15 mouse cellular contexts compared by ENCODE assay signal in genomic region chr5:128575997-128576579, GRCm38 (mm10). TPM values are rescaled to one million over a fixed set of nuclear protein-coding genes. Genes with fewer than 3 reads are reported as not detected.
DNase-seq lines count a peak whose midpoint lies in the region; ATAC-seq and TF ChIP-seq lines count a peak whose summit lies in the region.
"Had no signal": no experiment of that assay in that cellular context is flagged by ENCODE, and none has a peak within 500 bp of the region (broad histone marks: within the 10 kb centered on the region; RNA-seq: fewer than 3 reads in every experiment).

No protein-coding gene starts in this region.

- H3K9me3 ChIP-seq in lung, embryonic 14.5 days (ENCODE audit: low read depth, low read length), result no peaks in the 10 kb centered on the region
- no peaks in the 10 kb centered on the region for H3K9me3 ChIP-seq in lung, postnatal 0 days (ENCODE audit: low read length)
- H3K9me3 ChIP-seq: liver, embryonic 15.5 days had no signal

- intact Hi-C loops in left cerebral cortex, postnatal 14 days (cut with DNase I), result no loop called here

- H3K27me3 ChIP-seq in lung, embryonic 14.5 days (ENCODE audit: insufficient read depth, low read length), result no peaks in the 10 kb centered on the region
- no peaks in the 10 kb centered on the region for H3K27me3 ChIP-seq in lung, postnatal 0 days (replicated peaks; ENCODE audit: insufficient read depth, low read length)
- H3K27me3 ChIP-seq: liver, embryonic 15.5 days had no signal

- peak; percentile 12 to 13 for DNase-seq in cerebellum, postnatal 14 days
- DNase-seq in cerebellum, adult 18-20 months, result no peak
- peak; percentile 41 for DNase-seq in lung, embryonic 14.5 days
- DNase-seq in lung, postnatal 0 days (ENCODE audit: low spot score), result no peak
- peak; percentile 24 for DNase-seq in adrenal gland, postnatal 25 days
- DNase-seq in left cerebral cortex, postnatal 14 days (ENCODE audit: low spot score in 2 of 2), result peak; percentile 42 to 62
- no peak for DNase-seq in ovary, postnatal 10 days (ENCODE audit: low spot score)
- DNase-seq: gastrocnemius, adult 2 months; thymus, adult 18-20 months had no signal

- H3K36me3 ChIP-seq in lung, embryonic 14.5 days (ENCODE audit: insufficient read depth), result no peaks in the 10 kb centered on the region
- H3K36me3 ChIP-seq in lung, postnatal 0 days (ENCODE audit: insufficient read depth, low read length), result no peaks in the 10 kb centered on the region
- H3K36me3 ChIP-seq: liver, embryonic 15.5 days had no signal

- TF ChIP-seq CTCF in lung, embryonic 14.5 days (IDR thresholded peaks at IDR 0.05; ENCODE audit: low read depth), result no peak
- no peak for TF ChIP-seq CTCF in lung, postnatal 0 days (IDR thresholded peaks at IDR 0.05)

- no peak overlapping the region for H3K27ac ChIP-seq in lung, embryonic 14.5 days (ENCODE audit: low read depth)
- no peak overlapping the region for H3K27ac ChIP-seq in lung, postnatal 0 days (ENCODE audit: low read length)
- H3K27ac ChIP-seq: gastrocnemius, adult 2 months; liver, embryonic 15.5 days had no signal

- WGBS in lung, embryonic 14.5 days, result 59% methylated on average over 9 of the region's 9 CpGs
- 50% methylated on average over 9 of the region's 9 CpGs for WGBS in lung, postnatal 0 days

- no peak overlapping the region for H3K4me2 ChIP-seq in lung, embryonic 14.5 days
- H3K4me2 ChIP-seq in lung, postnatal 0 days (replicated peaks; ENCODE audit: low read depth, low read length), result no peak overlapping the region
- H3K4me2 ChIP-seq: liver, embryonic 15.5 days had no signal

- TF ChIP-seq EP300 in lung, postnatal 0 days (IDR thresholded peaks at IDR 0.05), result no peak

- no peak overlapping the region for H3K4me3 ChIP-seq in lung, embryonic 14.5 days (ENCODE audit: low read depth, low read length)
- H3K4me3 ChIP-seq in lung, postnatal 0 days (ENCODE audit: low read depth, low read length), result no peak overlapping the region
- H3K4me3 ChIP-seq: erythroblast, embryonic 14.5 days; gastrocnemius, adult 2 months; liver, embryonic 15.5 days had no signal

- H3K9ac ChIP-seq in lung, embryonic 14.5 days, result no peak overlapping the region
- H3K9ac ChIP-seq in lung, postnatal 0 days (replicated peaks; ENCODE audit: low read depth), result no peak overlapping the region
- H3K9ac ChIP-seq: liver, embryonic 15.5 days had no signal

- H3K4me1 ChIP-seq in lung, embryonic 14.5 days (ENCODE audit: insufficient read depth), result peaks cover 5% of the 10 kb centered on the region; the same call in 1 of the 2 replicates
- H3K4me1 ChIP-seq in lung, postnatal 0 days (ENCODE audit: insufficient read depth, low read depth, low read length), result no peaks in the 10 kb centered on the region
- H3K4me1 ChIP-seq: liver, embryonic 15.5 days had no signal

- 0 out of 2 replicates have a peak, but pooled peaks have one; percentile 22 for ATAC-seq in lung, embryonic 14.5 days (ENCODE audit: insufficient read depth)
- no peak for ATAC-seq in lung, postnatal 0 days
- ATAC-seq in megakaryocyte-erythroid progenitor cell, adult 5-6 weeks (replicated peaks; ENCODE audit: low FRiP score, low TSS enrichment, poor library complexity, severe bottlenecking), result no peak

RNA-seq across cellular contexts. Expression of gene Fzd10, which starts 24.6 kb away (rescaled TPM):
- 1.7 and 2.1 TPM in 2 replicates for polyA plus RNA-seq in lung, embryonic 14.5 days (2014; fragmentation: Nextera tagmentation; extraction: Ambion mirVana)
- polyA plus RNA-seq in lung, postnatal 0 days (2015; fragmentation: Nextera tagmentation; extraction: Ambion mirVana), result 0.29 and 0.35 TPM in 2 replicates
- 0.76 TPM in 2 replicates for total RNA-seq in adrenal gland, postnatal 25 days (2021)
- total RNA-seq in left cerebral cortex, postnatal 14 days (2021), result 1 to 10 TPM; 6.3 to 9.5 TPM
- not detected in 2 replicates for total RNA-seq in megakaryocyte-erythroid progenitor cell, adult 5-6 weeks (2014; fragmentation: Nextera tagmentation)
- total RNA-seq in megakaryocyte-erythroid progenitor cell, adult 5-6 weeks (2017), result not detected in 2 replicates
- total RNA-seq: hematopoietic stem cell, adult 5-6 weeks; monocyte, adult 5-6 weeks; neutrophil, adult 5-6 weeks had no signal
- polyA plus RNA-seq: erythroblast, embryonic 14.5 days; liver, embryonic 15.5 days had no signal

Comparison
In these comparisons a context has a peak if more than half of its experiments do, and no peak if none do; other contexts are left out.
1. DNase-seq: peak in cerebellum, postnatal 14 days (2 of 2), lung, embryonic 14.5 days (single experiment), adrenal gland, postnatal 25 days (single experiment) and left cerebral cortex, postnatal 14 days (2 of 2); none in cerebellum, adult 18-20 months (0 of 2), lung, postnatal 0 days (single experiment) and ovary, postnatal 10 days (single experiment).